Mouse (Mus musculus) ES-CJ7 (cell line): ENCODE results near the gene Faf2.
A peak's percentile ranks its signal among the peaks of the same experiment; 100 is the strongest.

Experiments
- DNase-seq: peaks from one replicate; pipeline ENCODE4 v3.0.0; 2011; ENCODE audit warnings: low read depth, low spot score

The Faf2 gene

DNA sequence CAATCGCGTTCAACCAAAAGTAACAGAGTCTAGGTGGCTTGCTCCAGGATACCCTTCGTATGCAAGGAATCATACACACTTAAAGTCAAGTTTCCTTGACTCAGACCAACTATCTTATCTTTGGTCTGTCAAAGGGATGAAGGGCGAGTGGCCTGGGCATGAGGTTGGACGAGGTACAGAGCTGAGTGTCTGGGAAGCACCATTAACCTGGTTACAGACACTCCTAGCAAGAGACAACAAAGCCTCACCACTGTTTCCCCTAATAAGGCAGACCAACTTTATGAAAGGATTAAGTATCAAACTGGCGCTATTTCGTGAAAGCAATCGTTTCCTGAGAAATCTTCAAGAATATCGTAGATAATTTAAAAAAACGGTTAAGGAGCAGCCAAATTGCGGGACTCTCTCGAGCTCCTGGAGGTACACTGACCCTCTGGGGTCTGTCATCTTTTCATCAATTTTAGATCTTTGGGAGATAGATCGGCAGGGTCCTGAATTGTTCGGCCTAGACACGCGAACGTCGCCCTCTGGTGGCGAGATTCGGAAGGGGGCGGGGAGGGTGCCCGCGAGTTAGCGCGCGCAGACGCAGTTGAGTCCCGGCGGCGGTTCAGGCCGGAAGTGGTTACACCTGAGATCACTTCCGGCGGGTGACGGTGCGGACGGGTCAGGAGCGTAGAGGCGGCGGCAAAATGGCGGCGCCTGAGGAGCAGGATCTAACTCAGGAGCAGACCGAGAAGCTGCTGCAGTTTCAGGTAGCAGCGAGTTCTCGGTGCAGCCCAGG is at the start of gene Faf2:
Faf2 (plus strand) TSS at position 630 of the 778 bp plus-strand sequence.
- DNase-seq, result peak; percentile 97

GRCm38 (mm10) chr13:54572621-54573020 is 49.0 kb upstream of the Faf2 start:
- no peak for DNase-seq

GRCm38 (mm10) chr13:54574854-54575481 is 46.6 kb upstream of the Faf2 start, which contains the start of gene Arl10:
Arl10 (plus strand) TSS chr13:54575015.
- peak; percentile 63 for DNase-seq

DNA sequence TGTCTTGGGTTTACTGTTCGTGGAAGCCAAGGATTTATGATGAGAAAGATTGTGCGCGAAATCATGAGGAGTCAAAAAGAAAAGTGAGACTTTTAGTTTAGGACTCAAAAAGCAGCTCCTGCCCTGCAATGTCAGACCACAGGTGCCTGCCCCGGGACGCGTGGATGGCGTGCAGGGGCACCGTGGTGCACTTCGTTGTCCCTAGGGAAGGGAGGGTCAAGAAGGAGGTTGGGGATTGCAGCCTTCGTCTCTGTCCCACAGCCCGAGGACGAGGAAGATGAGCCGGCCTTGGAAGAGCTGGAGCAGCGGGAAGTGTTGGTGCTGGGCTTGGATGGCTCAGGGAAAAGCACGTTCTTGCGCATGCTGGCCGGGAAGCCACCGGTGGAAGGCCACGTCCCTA is 46.1 kb upstream of the Faf2 start:
- no peak for DNase-seq

DNA sequence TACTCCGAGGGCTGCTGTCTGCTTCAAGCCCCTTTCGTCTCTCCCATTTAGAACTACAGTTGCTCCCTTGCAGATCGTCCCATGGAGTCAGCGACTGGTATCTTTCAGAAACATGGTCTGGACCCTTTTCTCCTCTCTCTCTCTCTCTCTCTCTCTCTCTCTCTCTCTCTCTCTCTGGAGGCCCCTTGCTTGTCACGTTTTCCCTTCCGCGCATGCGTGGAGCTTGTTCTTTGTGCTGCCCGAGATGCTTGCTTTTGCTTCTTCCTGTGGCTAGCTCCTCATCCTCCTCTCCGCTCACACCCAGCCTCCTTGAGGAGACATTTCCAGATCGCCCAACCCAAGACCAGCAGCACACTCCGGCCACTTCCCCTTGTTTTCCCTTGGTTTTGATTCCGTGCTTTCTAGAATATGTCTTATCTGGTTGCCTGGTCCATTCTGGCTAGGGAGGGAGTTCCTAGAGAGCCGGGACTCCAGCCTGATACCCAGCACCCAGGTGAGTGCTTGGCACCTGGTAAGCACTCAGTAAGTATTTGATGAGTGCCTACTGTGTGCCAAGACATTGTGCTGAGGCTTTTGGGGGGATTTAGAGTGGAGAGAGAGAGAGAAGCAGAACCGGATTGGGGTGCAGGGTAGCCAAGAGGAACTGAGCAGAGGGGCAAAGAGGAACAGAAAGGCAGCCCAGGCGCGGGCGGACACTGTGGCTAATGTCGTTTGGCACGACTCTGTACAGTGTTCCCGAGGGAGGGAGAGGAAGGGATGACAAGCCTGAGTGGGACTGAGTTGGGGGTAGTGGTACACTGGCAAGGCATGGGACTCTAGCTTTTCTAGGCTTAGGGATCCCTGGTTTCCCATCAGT is 43.7 kb upstream of the Faf2 start:
- DNase-seq, result no peak

DNA sequence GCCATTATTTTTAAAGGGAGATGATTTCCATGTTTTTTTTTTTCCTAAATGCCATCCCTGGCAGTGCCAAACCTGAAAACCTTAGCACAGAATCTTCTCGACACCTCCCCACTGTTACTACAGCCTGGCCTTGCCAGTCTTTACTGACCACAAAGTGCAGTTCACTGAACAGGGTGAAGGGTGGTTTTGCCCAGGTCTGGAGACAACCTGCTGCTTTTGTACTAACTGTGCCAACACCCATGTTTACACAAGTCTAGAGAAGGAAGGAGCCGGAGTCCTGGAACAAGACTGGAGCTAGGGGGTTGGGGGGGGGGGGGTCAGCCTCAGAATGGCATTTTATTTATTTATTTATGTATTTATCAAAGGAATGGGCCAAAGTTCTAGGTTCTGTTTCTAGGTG is 40.2 kb upstream of the Faf2 start:
- DNase-seq, result no peak

GRCm38 (mm10) chr13:54582126-54582525 is 39.5 kb upstream of the Faf2 start:
- DNase-seq, result no peak

DNA sequence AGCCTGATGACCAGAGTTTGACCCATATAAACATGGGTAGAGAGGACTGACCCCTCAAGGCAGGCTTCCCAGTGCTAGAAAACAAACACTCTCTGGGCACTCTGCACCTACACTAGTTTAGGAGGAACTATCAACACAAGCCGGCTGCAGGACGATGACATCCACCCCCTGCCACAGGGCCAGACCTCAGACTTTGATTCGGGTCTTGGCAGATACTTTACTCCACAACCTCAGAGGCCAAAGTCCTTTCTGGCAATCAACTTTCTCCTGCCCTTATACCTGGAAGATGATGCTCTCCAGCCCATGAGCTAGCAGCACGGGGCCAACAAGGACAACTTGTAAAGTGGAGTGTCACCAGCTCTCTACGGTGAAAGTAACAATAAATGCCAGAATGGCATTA is 38.7 kb upstream of the Faf2 start:
- no peak for DNase-seq

DNA sequence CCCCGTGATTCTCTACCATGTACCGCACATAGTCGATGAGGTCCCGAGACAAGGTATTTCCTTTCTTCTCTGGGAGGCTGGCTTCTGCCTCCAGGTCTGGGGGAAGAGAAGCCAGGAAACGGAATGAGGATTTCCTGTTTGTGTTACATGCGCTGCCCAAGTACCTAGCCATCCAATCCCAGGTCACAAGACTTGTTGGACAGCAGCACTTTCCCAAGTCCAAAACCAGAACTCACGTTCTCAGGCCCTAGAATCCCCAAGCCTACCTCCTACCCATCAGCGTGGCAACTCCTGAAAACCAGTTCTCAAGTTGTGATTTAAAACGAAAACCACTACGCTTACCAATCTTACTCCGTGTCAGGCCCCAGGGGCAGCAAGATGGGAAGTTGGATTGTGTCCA is 35.8 kb upstream of the Faf2 start:
- no peak for DNase-seq

DNA sequence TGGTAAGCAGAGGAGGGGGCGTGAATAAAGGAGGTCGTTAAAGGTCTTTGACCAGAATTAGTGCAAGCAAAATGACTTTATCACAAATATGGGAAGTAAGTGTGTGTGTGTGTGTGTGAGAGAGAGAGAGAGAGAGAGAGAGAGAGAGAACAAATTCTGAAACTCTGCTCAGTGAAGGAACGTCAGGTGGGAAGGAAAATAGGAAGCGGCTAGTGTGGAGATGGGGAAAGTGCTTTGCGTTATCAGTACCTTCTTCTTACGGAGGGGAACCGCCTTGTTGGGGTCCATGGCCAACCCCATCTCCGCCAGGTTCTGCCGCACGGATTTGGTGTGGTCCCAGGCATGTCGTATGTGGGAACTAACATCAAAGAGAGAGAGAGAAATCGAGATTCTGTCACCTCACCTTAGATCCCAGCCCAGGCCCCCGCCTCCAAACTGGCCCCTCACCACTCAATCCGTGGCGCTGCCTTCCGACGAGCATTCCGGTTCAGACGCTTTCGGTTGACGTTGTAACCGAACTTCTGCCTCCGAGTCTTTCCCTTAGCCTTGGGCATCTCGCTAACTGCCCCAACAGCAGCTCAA is 32.1 kb upstream of the Faf2 start:
- no peak for DNase-seq

- peak; percentile 99 for DNase-seq
Measured at GRCm38 (mm10) chr13:54589996-54590951, 31.3 kb upstream of the Faf2 start, which contains the start of the genes Nop16 and Higd2a. Nop16 (minus strand) TSS chr13:54590090. Higd2a (plus strand) TSS chr13:54590207.

DNA sequence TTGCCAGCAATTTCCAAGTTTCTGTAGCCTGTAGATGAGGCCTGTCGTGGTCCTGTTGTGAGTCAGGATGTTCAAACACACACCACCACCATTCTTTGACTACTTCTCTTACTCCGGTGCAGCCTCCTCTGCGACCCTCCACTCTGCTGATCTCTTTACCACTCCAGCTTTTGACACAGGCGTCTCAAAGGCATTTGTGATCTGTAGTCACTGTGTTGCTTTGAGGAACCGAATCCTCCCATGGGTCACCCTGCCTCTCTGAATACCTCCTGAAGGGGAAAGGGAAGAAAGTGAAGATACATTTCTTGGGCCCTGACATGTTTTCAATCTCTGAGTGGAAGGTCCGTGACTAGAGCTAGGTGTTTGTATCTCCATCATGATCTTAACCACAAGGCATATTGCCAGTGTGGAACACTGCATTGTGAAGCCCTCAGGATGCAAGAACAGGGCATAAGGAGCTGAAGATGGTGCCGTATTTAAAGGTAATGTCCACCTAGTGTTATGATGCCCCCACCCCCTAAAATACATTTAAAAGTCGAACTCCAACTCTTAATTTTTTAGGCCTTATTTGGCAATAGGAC is 29.7 kb upstream of the Faf2 start:
- DNase-seq, result no peak

DNA sequence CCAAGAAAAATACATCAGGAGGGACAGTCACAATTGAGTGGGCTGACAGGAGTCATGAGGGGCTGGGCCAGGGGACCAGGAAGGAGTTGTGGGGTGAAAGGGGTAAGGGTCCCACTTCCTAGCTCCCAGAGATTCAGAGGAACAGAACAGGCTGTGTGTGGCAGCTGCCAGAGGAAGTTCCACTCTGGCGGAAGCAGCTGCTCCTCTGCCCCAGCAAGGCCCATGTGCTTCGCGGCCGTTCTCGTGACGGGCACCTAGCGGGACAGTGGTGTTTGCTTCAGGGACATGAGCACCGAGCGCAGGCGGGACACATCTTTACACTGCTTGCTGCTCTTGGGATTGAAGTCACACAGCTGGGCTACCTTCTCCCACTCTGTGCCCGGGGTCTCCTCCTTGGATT is 28.0 kb upstream of the Faf2 start:
- DNase-seq, result no peak

DNA sequence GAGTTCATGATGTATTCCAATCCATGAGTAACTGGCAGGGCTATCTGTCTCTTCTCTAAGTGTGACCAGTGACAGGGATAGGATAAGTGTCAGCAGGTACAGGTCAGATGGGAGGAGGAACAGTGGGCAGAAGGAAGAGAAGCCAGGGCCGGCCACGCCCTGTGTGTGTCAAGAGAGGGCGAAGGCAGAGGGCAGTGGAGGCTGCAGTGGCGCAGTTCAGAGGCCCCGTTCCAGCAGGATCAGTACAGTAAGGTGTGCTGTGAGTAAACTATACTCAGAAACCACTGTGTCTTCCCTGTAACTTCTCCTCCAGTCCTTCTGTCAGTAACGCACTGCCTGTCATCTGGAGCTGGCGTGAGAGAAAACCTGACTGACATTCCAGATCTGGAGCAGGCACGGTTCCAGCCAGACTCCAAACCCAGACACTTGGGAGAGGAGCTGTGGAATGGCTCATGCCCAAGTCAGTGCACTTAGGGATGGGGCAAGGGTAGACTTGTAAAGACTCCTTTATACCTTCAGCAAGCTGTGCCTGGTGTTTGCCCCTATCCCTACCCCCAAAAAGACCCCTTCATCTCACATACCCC is 25.4 kb upstream of the Faf2 start:
- no peak for DNase-seq

GRCm38 (mm10) chr13:54596870-54597269 is 24.7 kb upstream of the Faf2 start:
- DNase-seq, result no peak

GRCm38 (mm10) chr13:54598622-54599143 is 22.9 kb upstream of the Faf2 start:
- DNase-seq, result no peak

GRCm38 (mm10) chr13:54602639-54603111 is 18.9 kb upstream of the Faf2 start:
- DNase-seq, result peak; percentile 88

DNA sequence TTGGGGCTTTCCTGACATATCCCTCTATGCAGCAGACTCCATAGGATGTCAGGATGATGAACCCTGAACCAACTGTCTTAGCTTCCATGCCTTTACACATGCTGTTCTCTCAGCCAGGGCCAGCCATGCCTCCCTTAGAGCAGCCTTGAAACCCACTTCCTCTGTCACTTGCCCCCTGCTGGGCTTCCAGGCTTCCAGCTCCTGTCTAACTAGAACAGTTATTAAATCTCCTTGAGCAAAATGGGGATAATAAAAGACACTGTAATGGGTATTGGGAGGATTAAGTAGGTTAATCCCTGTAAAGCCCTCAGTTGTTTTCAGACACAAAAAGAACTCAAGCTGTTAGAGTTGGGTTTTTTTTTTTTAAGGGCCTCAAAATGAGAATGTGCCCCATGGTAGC is 18.1 kb upstream of the Faf2 start:
- peak; percentile 43 for DNase-seq

GRCm38 (mm10) chr13:54604221-54604620 is 17.4 kb upstream of the Faf2 start:
- DNase-seq, result no peak
